Mouse (Mus musculus) G1E (cell line): ENCODE data around the gene Calcrl.

Experiments
- CTCF ChIP-seq: IDR thresholded peaks from 2 replicates; pipeline ENCODE4 v1.5.1; 2012; ENCODE audit warnings: low read depth, low read length, inconsistent platforms, mixed read lengths
- GATA1 ChIP-seq: IDR thresholded peaks from 2 replicates; pipeline ENCODE4 v1.6.1; 2012; ENCODE audit warnings: borderline replicate concordance, low read length, inconsistent platforms, mixed read lengths
- GATA2 ChIP-seq: IDR thresholded peaks from 2 replicates; pipeline ENCODE4 v1.6.1; 2012; ENCODE audit warnings: low read depth, low read length, inconsistent platforms, borderline replicate concordance
- POLR2AphosphoS5 ChIP-seq: IDR thresholded peaks from 2 replicates; pipeline ENCODE4 v1.6.1; 2012; ENCODE audit warnings: low read depth, low read length, inconsistent platforms; ENCODE audit not compliant: insufficient replicate concordance
- TAL1 ChIP-seq: conservative IDR thresholded peaks from 2 replicates; pipeline ENCODE4 v1.6.1; 2012; ENCODE audit warnings: low read depth, low read length, inconsistent platforms, mixed read lengths

- TF ChIP-seq CTCF = no peak
- no peak for TF ChIP-seq POLR2AphosphoS5
- no peak for TF ChIP-seq GATA1
- no peak for TF ChIP-seq TAL1
- TF ChIP-seq GATA2 = no peak
Measured at GRCm38 (mm10) chr2:84457221-84457620, 32.0 kb upstream of the Calcrl start.
